Mouse (Mus musculus) heart, embryonic 12.5 days (tissue): ENCODE measurements around the gene Hist1h4b. TPM values are rescaled to one million over a fixed set of nuclear protein-coding genes. Genes with fewer than 3 reads are reported as not detected.
A peak's percentile ranks its signal among the peaks of the same experiment; 100 is the strongest.
"Not testable (repeated sequence)": the region's sequence is repeated elsewhere in the genome, so short reads cannot be mapped to it uniquely, and the experiment has no call there.

Experiments used
- ATAC-seq: fragments of 200-750 bp; cut with Nextera tagmentation; 2 replicates; pipeline ENCODE4 v1.8.0; 2017; ENCODE audit warnings: moderate TSS enrichment, moderate library complexity; ENCODE audit not compliant: insufficient number of reproducible peaks, low FRiP score
- H3K27ac ChIP-seq: fragments of 300-500 bp; sonication (generic); 2 replicates; pipeline ENCODE4 v1.5.1; 2016; ENCODE audit warnings: mild to moderate bottlenecking, moderate library complexity; ENCODE audit not compliant: poor library complexity, severe bottlenecking
- H3K27me3 ChIP-seq: fragments of 300-500 bp; sonication (generic); replicated peaks from 2 replicates; pipeline ENCODE4 v1.6.1; 2016; ENCODE audit warnings: mild to moderate bottlenecking, moderate library complexity
- H3K36me3 ChIP-seq: fragments of 300-500 bp; sonication (generic); 2 replicates; pipeline ENCODE4 v1.6.1; 2016; ENCODE audit warnings: mild to moderate bottlenecking, moderate library complexity
- H3K4me1 ChIP-seq: fragments of 300-500 bp; sonication (generic); replicated peaks from 2 replicates; pipeline ENCODE4 v1.6.1; 2016; ENCODE audit warnings: mild to moderate bottlenecking
- H3K4me2 ChIP-seq: fragments of 300-500 bp; sonication (generic); 2 replicates; pipeline ENCODE4 v1.6.1; 2016; ENCODE audit warnings: mild to moderate bottlenecking, moderate library complexity
- H3K4me3 ChIP-seq: fragments of 300-500 bp; sonication (generic); 2 replicates; pipeline ENCODE4 v1.5.1; 2016; ENCODE audit warnings: mild to moderate bottlenecking
- H3K9ac ChIP-seq: fragments of 300-500 bp; sonication (generic); 2 replicates; pipeline ENCODE4 v1.6.1; 2016; ENCODE audit warnings: mild to moderate bottlenecking, moderate library complexity
- H3K9me3 ChIP-seq: fragments of 300-500 bp; sonication (generic); replicated peaks from 2 replicates; pipeline ENCODE4 v1.6.1; 2016; ENCODE audit warnings: mild to moderate bottlenecking, moderate library complexity
- WGBS: fragments of 180-500 bp; shearing (Covaris S2); methylation state at CpG from one replicate; pipeline ENCODE4 v1.1.7; 2016; 5-methylcytosine and 5-hydroxymethylcytosine counted together
- polyA plus RNA-seq: library from polyadenylated mRNA; unstranded; fragments of >200 nt; fragmentation: Nextera tagmentation; extraction: Ambion mirVana; gene quantifications from 2 replicates; pipeline ENCODE4 v1.2.1, GENCODE M21; 2016

The Hist1h4b gene
- polyA plus RNA-seq, 1 experiment from 2014 or later, result 2.1 TPM

GRCm38 (mm10) chr13:23768834-23769397 is 12.1 kb downstream of the Hist1h4b start:
- H3K9me3 ChIP-seq, result no peaks in the 10 kb centered on the region
- ATAC-seq, result no peak
- H3K36me3 ChIP-seq, result no peaks in the 10 kb centered on the region
- no peak overlapping the region for H3K4me2 ChIP-seq
- no peak overlapping the region for H3K9ac ChIP-seq
- WGBS, result 51% methylated on average over 5 of the region's 5 CpGs
- no peak overlapping the region for H3K4me3 ChIP-seq
- no peak overlapping the region for H3K27ac ChIP-seq
- peaks cover 18% of the 10 kb centered on the region for H3K4me1 ChIP-seq
- H3K27me3 ChIP-seq, result no peaks in the 10 kb centered on the region

GRCm38 (mm10) chr13:23769613-23770012 is 12.8 kb downstream of the Hist1h4b start, which contains the start of gene Trim38:
TSS of gene Trim38 (plus strand) at chr13:23769913.
- not testable (repeated sequence) for H3K27ac ChIP-seq, H3K9me3 ChIP-seq, ATAC-seq, H3K4me2 ChIP-seq, H3K9ac ChIP-seq, H3K4me3 ChIP-seq, H3K27me3 ChIP-seq, H3K36me3 ChIP-seq
- WGBS, result 86% methylated on average over 2 of the region's 2 CpGs
- peaks cover 12% of the 10 kb centered on the region for H3K4me1 ChIP-seq

DNA sequence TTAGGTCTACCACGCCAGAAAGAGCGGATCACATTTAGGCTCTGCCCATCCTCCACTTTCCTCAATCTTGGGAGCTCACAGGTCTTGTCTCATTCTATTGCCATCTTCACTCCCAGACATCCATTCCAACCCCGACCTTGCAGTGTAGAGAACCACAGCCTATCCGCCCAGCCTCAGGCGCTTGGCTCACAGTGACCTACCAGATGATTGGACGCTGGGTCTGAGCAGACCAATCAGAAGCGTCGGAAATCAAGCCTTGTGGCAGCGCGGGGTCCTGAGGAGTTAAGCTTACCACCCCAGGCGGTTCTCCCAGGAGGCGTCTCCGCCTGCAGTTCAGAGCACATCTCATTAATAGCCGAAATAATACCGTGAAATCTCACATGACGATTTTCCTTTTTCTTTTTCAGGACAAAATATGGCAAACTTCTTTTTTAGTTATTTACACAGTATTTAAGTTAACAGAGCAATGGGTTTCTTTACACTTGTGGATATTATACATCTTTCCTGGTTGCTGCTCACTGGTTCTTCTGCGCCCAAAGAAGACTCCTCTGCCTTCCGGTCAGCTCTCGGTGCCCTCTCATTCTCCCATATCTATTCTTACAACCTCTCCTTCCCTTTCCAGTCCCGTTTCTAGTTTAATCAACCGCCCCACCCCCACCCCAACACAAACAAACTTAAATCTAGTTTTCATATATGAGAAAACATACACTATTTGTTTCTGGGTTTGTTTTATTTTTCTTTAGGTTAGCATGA is 15.9 kb downstream of the Hist1h4b start:
- ATAC-seq, result peak; percentile 91
- 13% methylated on average over 21 of the region's 21 CpGs for WGBS
- Histone ChIP-seq H3K36me3 (no peaks in the 10 kb centered on the region), H3K27me3 (no peaks in the 10 kb centered on the region), H3K9ac (no peak overlapping the region), H3K27ac (0 out of 2 replicates have a peak overlapping the region, but pooled peaks have one; percentile 47), H3K4me2 (peak overlapping the region; percentile 62), H3K9me3 (no peaks in the 10 kb centered on the region), H3K4me1 (0 out of 2 replicates have a peak, but pooled peaks cover 7% of the 10 kb centered on the region), H3K4me3 (peak overlapping the region; percentile 20)

DNA sequence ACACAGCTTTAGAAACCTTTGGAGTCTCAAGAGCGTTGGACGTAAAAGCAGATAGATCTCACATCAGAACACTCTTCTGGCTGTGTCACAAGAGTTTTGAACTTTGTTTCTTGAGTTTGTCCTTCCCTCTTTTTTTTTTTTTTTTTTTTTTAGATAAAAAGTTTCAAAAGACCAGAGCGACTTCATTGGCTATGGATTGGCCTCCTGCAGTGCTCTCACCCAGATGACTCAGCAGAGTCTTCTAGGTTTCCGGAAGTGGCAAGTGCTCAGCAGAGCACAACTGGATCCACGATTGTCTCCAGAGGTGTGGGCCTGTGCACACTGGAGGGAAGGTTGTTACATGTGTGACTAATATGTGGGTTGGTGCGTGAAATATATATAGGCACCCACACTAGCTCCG is 21.5 kb downstream of the Hist1h4b start:
- Histone ChIP-seq H3K4me3 (no peak overlapping the region), H3K9me3 (no peaks in the 10 kb centered on the region), H3K4me1 (no peaks in the 10 kb centered on the region), H3K4me2 (no peak overlapping the region), H3K9ac (no peak overlapping the region), H3K27ac (no peak overlapping the region), H3K36me3 (no peaks in the 10 kb centered on the region), H3K27me3 (no peaks in the 10 kb centered on the region)
- WGBS, result 86% methylated on average over 7 of the region's 7 CpGs
- no peak for ATAC-seq

- Histone ChIP-seq H3K9ac (no peak overlapping the region), H3K9me3 (no peaks in the 10 kb centered on the region), H3K4me2 (no peak overlapping the region), H3K36me3 (no peaks in the 10 kb centered on the region), H3K4me3 (no peak overlapping the region), H3K27me3 (no peaks in the 10 kb centered on the region), H3K27ac (no peak overlapping the region), H3K4me1 (no peaks in the 10 kb centered on the region)
- no peak for ATAC-seq
- WGBS, result 49% methylated on average over 4 of the region's 4 CpGs
These were observed 22.2 kb downstream of the Hist1h4b start for GRCm38 (mm10) chr13:23779025-23779424.

DNA sequence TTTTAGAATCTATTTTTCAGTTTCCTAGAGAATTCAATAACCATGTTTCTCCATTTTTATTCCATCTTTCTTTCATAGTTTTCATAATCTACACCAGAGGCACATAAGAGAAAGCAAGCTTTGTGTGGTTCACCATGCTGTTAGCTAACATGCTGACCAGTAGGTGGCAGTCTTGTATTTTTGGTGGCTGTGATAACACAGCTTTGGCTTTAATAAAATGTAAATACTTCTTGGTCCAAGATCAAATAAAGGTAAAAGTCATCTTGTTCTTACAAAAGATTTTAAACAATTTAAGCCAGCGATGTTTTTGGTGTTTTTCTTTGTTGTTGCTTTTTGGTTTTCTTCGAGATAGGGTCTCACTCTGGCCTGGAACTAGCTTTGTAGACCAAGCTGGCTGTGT is 35.7 kb downstream of the Hist1h4b start:
- Histone ChIP-seq H3K27me3 (no peaks in the 10 kb centered on the region), H3K27ac (no peak overlapping the region), H3K9ac (no peak overlapping the region), H3K4me2 (no peak overlapping the region), H3K9me3 (no peaks in the 10 kb centered on the region), H3K36me3 (no peaks in the 10 kb centered on the region), H3K4me1 (no peaks in the 10 kb centered on the region), H3K4me3 (no peak overlapping the region)
- no peak for ATAC-seq
- 41% methylated on average over 2 of the region's 2 CpGs for WGBS

DNA sequence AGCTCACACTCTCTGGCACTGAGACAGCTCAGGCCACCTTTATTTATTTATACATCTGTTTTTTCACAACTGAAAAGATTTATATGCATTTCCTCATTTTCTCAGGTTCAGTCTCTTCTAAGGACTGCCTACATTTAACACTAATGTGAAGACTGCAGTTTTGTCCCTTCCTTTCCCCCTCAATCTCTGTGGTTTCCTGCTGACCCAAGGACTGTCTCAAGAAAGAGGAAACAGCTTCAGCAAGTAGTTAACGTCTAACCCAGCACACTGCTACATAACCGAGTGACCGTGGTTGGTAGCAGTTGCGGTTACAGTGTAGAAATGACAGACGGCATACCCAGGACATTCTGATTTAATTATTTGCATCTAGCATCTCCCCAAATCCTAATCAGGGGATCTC is 42.6 kb downstream of the Hist1h4b start:
- Histone ChIP-seq H3K4me3 (no peak overlapping the region), H3K4me1 (peaks cover 5% of the 10 kb centered on the region; the same call in 1 of the 2 replicates), H3K36me3 (no peaks in the 10 kb centered on the region), H3K9me3 (no peaks in the 10 kb centered on the region), H3K9ac (no peak overlapping the region), H3K27ac (no peak overlapping the region), H3K27me3 (no peaks in the 10 kb centered on the region), H3K4me2 (no peak overlapping the region)
- ATAC-seq, result no peak
- WGBS, result 72% methylated on average over 5 of the region's 5 CpGs

DNA sequence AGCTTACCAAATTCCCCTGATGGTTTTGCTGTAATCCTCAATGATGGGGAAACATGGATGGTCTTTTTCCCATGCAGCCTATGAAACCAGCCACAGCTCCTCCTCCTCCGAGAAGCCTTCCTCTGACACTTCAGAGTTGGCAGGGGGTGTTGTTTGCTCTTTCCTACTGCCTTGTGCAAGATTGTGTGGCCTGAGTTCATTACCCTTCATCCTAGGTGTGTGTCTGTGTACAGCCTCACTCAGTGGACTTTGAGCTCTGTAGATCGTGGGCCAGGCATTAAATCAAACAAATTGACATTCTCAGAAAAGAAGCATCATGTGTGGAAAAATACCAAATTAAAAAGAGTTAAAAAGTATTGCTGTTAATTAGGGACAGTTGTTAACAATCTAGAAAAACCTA is 47.7 kb downstream of the Hist1h4b start:
- no peaks in the 10 kb centered on the region for H3K27me3 ChIP-seq
- H3K9me3 ChIP-seq, result no peaks in the 10 kb centered on the region
- WGBS, result 71% methylated on average over 2 of the region's 2 CpGs
- H3K36me3 ChIP-seq, result no peaks in the 10 kb centered on the region
- no peak for ATAC-seq
- no peak overlapping the region for H3K4me3 ChIP-seq
- no peak overlapping the region for H3K4me2 ChIP-seq
- no peak overlapping the region for H3K27ac ChIP-seq
- peaks cover 5% of the 10 kb centered on the region; the same call in 1 of the 2 replicates for H3K4me1 ChIP-seq
- H3K9ac ChIP-seq, result no peak overlapping the region

DNA sequence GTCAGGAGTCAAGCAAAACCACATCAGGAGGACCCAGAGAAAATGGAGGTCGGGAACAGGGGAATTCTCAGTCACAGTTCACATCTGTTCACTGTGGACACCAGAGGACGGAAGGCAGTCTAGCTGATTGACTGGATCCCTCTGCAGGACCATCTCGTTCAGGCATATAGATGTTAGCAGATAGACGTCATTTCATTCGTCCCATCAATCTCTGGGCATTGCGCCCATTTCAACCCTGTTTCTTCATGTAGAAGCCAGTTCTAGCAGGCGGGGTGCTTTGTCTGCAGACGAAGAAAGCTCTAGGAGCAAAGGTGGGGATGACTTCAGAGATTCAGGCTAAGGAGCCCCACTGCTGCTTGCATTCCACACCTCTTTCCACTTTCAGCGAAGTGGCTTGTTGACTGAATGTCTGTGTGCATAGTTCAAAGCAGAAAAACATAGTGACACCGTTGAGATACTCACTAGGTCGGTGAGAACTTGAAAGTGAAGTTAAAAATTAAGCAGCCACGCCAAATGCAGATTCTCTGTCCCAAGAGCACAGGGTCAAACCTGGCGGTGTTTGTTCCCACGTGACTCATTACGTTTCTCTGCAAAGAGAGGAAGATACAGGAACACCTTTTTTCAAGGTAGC is 49.7 kb downstream of the Hist1h4b start, which contains the start of gene Slc17a2:
Slc17a2 (plus strand) TSS at position 572 of the 631 bp plus-strand sequence.
- WGBS, result 77% methylated on average over 15 of the region's 15 CpGs
- H3K36me3 ChIP-seq, result no peaks in the 10 kb centered on the region
- H3K27me3 ChIP-seq, result no peaks in the 10 kb centered on the region
- no peaks in the 10 kb centered on the region for H3K9me3 ChIP-seq
- H3K4me2 ChIP-seq, result no peak within 1 kb of the TSS
- no peak within 1 kb of the TSS for H3K27ac ChIP-seq
- H3K4me1 ChIP-seq, result peaks cover 5% of the 10 kb centered on the region; the same call in 1 of the 2 replicates
- H3K4me3 ChIP-seq, result no peak within 1 kb of the TSS
- no peak for ATAC-seq
- no peak within 1 kb of the TSS for H3K9ac ChIP-seq
